Mouse (Mus musculus) liver, adult 2 months (tissue): ENCODE measurements around the gene Aknad1.

ENCODE experiments used
- CTCF ChIP-seq: fragments of 200-500 bp; IDR thresholded peaks from 2 replicates; pipeline ENCODE4 v1.5.1; 2011; ENCODE audit warnings: low read depth, low read length, control low read depth
- POLR2A ChIP-seq: fragments of 200-500 bp; IDR thresholded peaks from 2 replicates; pipeline ENCODE4 v1.6.1; 2011; ENCODE audit warnings: low read length, control low read depth; ENCODE audit not compliant: insufficient read depth; ENCODE audit errors: extremely low read depth

- no peak for TF ChIP-seq POLR2A
- TF ChIP-seq CTCF: no peak
Measured at GRCm38 (mm10) chr3:108792420-108792819, 53.0 kb downstream of the Aknad1 start.
